Mouse (Mus musculus) midbrain, postnatal 0 days (tissue): ENCODE data around the gene Gm20708. TPM values are rescaled to one million over a fixed set of nuclear protein-coding genes. Genes with fewer than 3 reads are reported as not detected.
A peak's percentile ranks its signal among the peaks of the same experiment; 100 is the strongest.

Source experiments
- ATAC-seq: fragments of 200-750 bp; cut with Nextera tagmentation; 2 replicates; pipeline ENCODE4 v1.8.0; 2017; ENCODE audit warnings: moderate number of reproducible peaks, mild to moderate bottlenecking, moderate TSS enrichment, moderate library complexity; ENCODE audit not compliant: low FRiP score
- DNase-seq: peaks from one replicate; pipeline ENCODE4 v3.0.0-alpha.2; 2015; ENCODE audit warnings: low spot score
- H3K27ac ChIP-seq: fragments of 300-500 bp; sonication (generic); 2 replicates; pipeline ENCODE4 v1.5.1; 2014; ENCODE audit warnings: low read depth, mild to moderate bottlenecking, low read length, mixed read lengths
- H3K27me3 ChIP-seq: fragments of 300-500 bp; sonication (generic); 2 replicates; pipeline ENCODE4 v1.6.1; 2014; ENCODE audit warnings: low read length, control low read depth, mixed read lengths; ENCODE audit not compliant: insufficient read depth
- H3K36me3 ChIP-seq: fragments of 300-500 bp; sonication (generic); 2 replicates; pipeline ENCODE4 v1.6.1; 2014; ENCODE audit warnings: low read length, control low read depth, mixed read lengths; ENCODE audit not compliant: insufficient read depth
- H3K4me1 ChIP-seq: fragments of 300-500 bp; sonication (generic); 2 replicates; pipeline ENCODE4 v1.6.1; 2014; ENCODE audit warnings: mild to moderate bottlenecking, control low read depth, antibody characterized with exemption, low read length, mixed read lengths; ENCODE audit not compliant: insufficient read depth
- H3K4me2 ChIP-seq: fragments of 300-500 bp; sonication (generic); 2 replicates; pipeline ENCODE4 v1.6.1; 2014; ENCODE audit warnings: low read depth, mild to moderate bottlenecking, low read length, mixed read lengths; ENCODE audit not compliant: poor library complexity, severe bottlenecking
- H3K4me3 ChIP-seq: fragments of 300-500 bp; sonication (generic); 2 replicates; pipeline ENCODE4 v1.5.1; 2014; ENCODE audit warnings: low read depth, mild to moderate bottlenecking, low read length, moderate library complexity
- H3K9ac ChIP-seq: fragments of 300-500 bp; sonication (generic); replicated peaks from 2 replicates; pipeline ENCODE4 v1.6.1; 2014; ENCODE audit warnings: mild to moderate bottlenecking, low read length, moderate library complexity, mixed read lengths; ENCODE audit not compliant: poor library complexity, severe bottlenecking
- H3K9me3 ChIP-seq: fragments of 300-500 bp; sonication (generic); 2 replicates; pipeline ENCODE4 v1.6.1; 2016; ENCODE audit warnings: low read length, control low read depth
- CTCF ChIP-seq: IDR thresholded peaks from 2 replicates; pipeline ENCODE4 v1.5.1; 2016; ENCODE audit warnings: antibody characterized with exemption, mild to moderate bottlenecking
- WGBS: fragments of 180-500 bp; shearing (Covaris S2); extraction: QIAGEN DNeasy Blood & Tissue Kit; methylation state at CpG from one replicate; pipeline ENCODE4 v1.1.7; 2014; 5-methylcytosine and 5-hydroxymethylcytosine counted together
- polyA plus RNA-seq: library from polyadenylated mRNA; unstranded; fragments of >200 nt; fragmentation: Nextera tagmentation; extraction: Ambion mirVana; gene quantifications from 2 replicates; pipeline ENCODE4 v1.2.1, GENCODE M21; 2015
- total RNA-seq: library from RNA; depleted of rRNA; stranded (reverse); fragments of >200 nt; gene quantifications from 2 replicates; pipeline ENCODE4 v1.2.3, GENCODE M21; 2014

Gm20708 gene
- total and polyA plus RNA-seq, 2 experiments from 2014 or later, result 1.2 TPM; not detected in 1

DNA sequence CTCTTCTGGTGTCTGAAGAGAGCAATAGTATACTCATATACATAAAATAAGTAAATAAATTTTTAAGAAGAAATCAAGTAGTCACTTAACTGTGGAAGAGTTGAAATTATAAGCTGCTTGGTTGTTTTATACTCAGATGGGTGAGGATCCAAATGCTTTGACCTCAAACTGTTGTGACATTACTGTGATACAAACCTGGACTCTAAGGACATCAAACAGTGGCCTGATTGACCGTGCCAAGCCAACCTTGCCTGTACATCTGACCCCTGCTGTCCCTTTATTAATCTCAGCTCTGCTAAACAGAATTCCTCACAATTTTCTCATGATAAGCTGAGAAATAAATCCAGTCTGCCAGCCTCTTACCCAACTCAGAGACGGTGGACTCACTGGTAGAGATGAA, 36.2 kb downstream of the Gm20708 start:
- WGBS, result 81% methylated on average over 2 of the region's 2 CpGs
- Histone ChIP-seq H3K9ac (no peak overlapping the region), H3K4me3 (no peak overlapping the region), H3K4me2 (no peak overlapping the region), H3K27ac (no peak overlapping the region), H3K36me3 (no peaks in the 10 kb centered on the region), H3K27me3 (no peaks in the 10 kb centered on the region), H3K9me3 (no peaks in the 10 kb centered on the region), H3K4me1 (peaks cover 5% of the 10 kb centered on the region)
- DNase-seq (no peak), ATAC-seq (no peak)
- TF ChIP-seq CTCF, result no peak

DNA sequence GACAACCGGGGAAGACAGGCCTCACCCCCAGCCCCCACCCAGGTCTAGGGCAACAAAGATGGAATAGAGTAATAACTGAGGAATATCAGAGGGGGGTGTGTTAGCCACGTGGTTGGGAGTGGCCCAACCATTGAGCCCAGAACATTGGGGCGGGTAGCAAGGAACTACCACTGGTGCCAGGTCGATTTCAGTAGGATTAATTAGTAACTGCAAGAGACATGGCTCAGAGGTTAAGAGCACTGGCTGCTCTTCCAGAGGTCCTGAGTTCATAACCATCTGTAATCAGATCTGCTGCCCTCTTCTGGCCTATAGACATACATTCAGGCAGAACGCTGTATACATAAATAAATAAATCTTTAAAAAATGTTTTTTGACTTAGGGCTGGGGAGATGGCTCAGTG, 37.2 kb downstream of the Gm20708 start:
- WGBS, result 61% methylated on average over 5 of the region's 5 CpGs
- peaks cover 5% of the 10 kb centered on the region for H3K4me1 ChIP-seq
- peak; percentile 54 for TF ChIP-seq CTCF
- no peak overlapping the region for H3K9ac ChIP-seq
- no peaks in the 10 kb centered on the region for H3K9me3 ChIP-seq
- H3K27ac ChIP-seq, result no peak overlapping the region
- H3K36me3 ChIP-seq, result no peaks in the 10 kb centered on the region
- ATAC-seq (no peak), DNase-seq (no peak)
- no peak overlapping the region for H3K4me3 ChIP-seq
- no peaks in the 10 kb centered on the region for H3K27me3 ChIP-seq
- H3K4me2 ChIP-seq, result no peak overlapping the region

DNA sequence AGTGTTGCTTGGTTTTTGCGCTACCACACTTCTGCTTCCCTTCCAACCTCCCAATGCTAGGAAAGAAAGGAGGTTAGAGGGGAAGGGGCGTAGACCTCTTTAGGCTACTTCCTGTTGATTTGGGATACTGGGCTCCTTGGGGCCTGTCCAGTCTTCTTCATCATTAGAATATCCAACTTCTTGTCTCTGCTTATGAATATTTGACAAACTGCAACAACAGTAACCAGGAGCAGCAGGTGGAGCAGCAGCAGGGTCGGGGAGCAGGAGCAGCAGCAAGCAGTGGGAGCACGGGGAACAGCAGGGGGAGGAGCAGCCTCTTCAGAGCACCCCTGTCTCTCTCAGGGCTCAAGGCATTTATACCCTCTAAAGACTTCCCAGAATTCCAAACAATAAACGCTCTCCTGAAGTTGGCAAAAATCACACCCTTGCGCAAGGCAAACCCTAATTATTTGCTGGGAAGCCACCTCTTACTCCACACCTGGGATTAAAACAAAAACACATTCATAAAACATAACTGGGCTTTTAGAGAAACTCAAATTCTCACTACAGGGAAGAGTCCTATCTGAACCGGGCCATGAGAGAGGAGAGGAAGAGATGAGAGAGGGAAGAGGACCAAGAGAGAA, 38.2 kb downstream of the Gm20708 start:
- H3K4me3 ChIP-seq, result no peak overlapping the region
- H3K27ac ChIP-seq, result peak overlapping the region; percentile 99
- DNase-seq (no peak), ATAC-seq (no peak)
- H3K27me3 ChIP-seq, result no peaks in the 10 kb centered on the region
- H3K9ac ChIP-seq, result peak overlapping the region; percentile 93; the same call in 1 of the 2 replicates
- H3K36me3 ChIP-seq, result no peaks in the 10 kb centered on the region
- no peak for TF ChIP-seq CTCF
- H3K4me2 ChIP-seq, result peak overlapping the region; percentile 95
- H3K9me3 ChIP-seq, result no peaks in the 10 kb centered on the region
- 82% methylated on average over 7 of the region's 7 CpGs for WGBS
- H3K4me1 ChIP-seq, result peaks cover 5% of the 10 kb centered on the region

DNA sequence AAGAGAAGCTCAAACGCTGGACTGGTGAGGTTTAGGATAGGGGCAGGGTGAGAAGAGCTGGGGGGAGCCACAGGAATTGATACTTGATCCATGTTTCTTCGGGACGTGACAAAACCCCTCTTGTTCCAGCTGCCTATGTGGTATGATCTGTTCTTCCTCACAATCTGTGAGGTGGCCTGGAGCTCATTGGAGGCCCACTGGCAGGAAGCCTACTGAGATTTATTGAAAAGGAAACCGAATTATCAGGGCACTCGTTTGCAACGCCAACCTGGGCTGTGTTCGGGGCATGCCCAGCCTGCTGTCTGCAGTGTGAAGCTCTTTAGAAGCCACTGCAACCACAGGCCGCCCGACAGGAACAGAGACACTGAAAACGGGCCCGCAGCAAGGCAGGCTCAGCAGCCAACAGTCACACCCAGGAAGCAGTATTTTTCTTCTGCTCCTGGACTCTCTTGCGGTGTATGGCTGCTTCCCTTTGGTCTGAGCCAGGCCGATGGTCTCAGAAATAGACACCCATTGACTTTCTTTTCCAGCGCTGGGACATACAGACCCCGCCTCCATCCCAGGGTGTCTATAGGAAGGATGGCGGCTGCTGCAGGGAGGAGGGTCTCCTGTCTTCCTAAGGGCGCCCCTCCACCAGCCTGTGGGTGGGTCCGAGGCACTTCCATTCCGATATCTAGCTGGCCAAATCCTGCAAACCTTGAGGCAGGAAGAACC, 39.0 kb downstream of the Gm20708 start:
- Histone ChIP-seq H3K4me1 (peaks cover 5% of the 10 kb centered on the region), H3K4me2 (peak overlapping the region; percentile 95), H3K36me3 (no peaks in the 10 kb centered on the region), H3K9me3 (no peaks in the 10 kb centered on the region), H3K27ac (peak overlapping the region; percentile 99), H3K9ac (peak overlapping the region; percentile 93), H3K27me3 (no peaks in the 10 kb centered on the region), H3K4me3 (peak overlapping the region; percentile 60)
- no peak for TF ChIP-seq CTCF
- ATAC-seq (peak; percentile 81), DNase-seq (no peak)
- 10% methylated on average over 19 of the region's 19 CpGs for WGBS

DNA sequence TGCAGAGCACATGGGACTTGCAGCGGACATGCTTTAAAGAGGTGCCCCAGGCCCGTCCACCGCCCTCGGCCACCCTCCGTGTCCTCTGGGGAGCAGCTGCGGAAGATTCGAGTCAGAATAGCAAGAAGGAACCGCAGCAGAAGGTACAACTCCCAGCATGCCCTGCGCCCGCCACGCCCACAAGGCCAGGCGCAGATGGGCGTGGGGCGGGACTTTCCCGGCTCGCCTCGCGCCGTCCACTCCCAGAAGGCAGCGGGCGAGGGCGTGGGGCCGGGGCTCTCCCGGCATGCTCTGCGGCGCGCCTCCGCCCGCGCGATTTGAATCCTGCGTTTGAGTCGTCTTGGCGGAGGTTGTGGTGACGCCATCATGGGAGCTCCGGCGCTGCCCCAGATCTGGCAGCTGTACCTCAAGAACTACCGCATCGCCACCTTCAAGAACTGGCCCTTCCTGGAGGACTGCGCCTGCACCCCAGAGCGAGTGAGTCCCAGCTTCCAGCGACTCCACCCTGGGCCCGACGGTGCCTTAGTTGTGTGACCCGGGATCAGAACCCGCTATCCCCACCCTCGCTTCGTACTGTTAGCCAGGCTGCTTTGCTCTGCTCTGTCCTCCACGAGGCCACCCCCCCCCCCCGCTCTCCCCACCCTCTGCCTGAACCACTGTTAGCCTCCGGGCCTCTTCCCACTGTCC, 39.7 kb downstream of the Gm20708 start, which contains the start of gene Birc5:
Birc5 (plus strand) TSS at position 267 of the 687 bp plus-strand sequence.
- Histone ChIP-seq H3K9ac (peak within 1 kb of the TSS; percentile 93), H3K9me3 (no peaks in the 10 kb centered on the region), H3K4me1 (peaks cover 5% of the 10 kb centered on the region), H3K27ac (peak within 1 kb of the TSS; percentile 99), H3K4me3 (peak within 1 kb of the TSS; percentile 60), H3K4me2 (peak within 1 kb of the TSS; percentile 95), H3K27me3 (no peaks in the 10 kb centered on the region), H3K36me3 (no peaks in the 10 kb centered on the region)
- DNase-seq (peak; percentile 97), ATAC-seq (peak; percentile 95)
- TF ChIP-seq CTCF, result no peak
- WGBS, result 0% methylated on average over 50 of the region's 51 CpGs

DNA sequence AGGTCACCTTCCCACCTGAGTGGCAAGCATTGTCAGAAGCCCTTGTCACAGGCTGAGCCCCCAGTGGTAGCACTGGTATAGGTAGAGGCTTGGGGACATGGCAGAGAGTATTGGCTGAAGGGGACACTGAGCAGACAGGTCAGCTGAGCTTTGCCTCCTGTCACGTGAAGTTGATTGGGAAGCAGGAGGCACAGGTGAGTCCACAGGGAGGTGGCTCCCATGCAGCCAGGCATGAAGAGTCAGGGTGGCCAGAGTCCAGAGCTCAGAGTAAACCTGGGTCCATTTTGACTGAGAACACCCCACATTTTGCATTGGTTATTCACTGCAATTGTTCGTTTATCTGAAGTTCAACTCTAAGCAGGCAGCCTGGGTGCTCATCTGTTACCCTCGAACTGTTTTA, 43.4 kb downstream of the Gm20708 start:
- H3K4me1 ChIP-seq, result peaks cover 5% of the 10 kb centered on the region
- no peak overlapping the region for H3K27ac ChIP-seq
- H3K4me3 ChIP-seq, result no peak overlapping the region
- 91% methylated on average over 3 of the region's 3 CpGs for WGBS
- no peak for ATAC-seq
- no peak for TF ChIP-seq CTCF
- H3K9me3 ChIP-seq, result no peaks in the 10 kb centered on the region
- no peak for DNase-seq
- H3K27me3 ChIP-seq, result no peaks in the 10 kb centered on the region
- H3K9ac ChIP-seq, result no peak overlapping the region
- no peak overlapping the region for H3K4me2 ChIP-seq
- H3K36me3 ChIP-seq, result no peaks in the 10 kb centered on the region
